Mouse (Mus musculus): ENCODE measurements at regions not wholly inside any gene's neighbourhood (a gene's known extent, or its start where the extent isn't known, plus 50 kb on each side); places are given as distances from the start of the nearest gene placed in this dataset.

GRCm38 (mm10) chr7:79201246-79201645 is 52.4 kb upstream of the Mfge8 start:
- no peak for DNase-seq (ENCODE audit: low spot score in 2 of 2)

DNA sequence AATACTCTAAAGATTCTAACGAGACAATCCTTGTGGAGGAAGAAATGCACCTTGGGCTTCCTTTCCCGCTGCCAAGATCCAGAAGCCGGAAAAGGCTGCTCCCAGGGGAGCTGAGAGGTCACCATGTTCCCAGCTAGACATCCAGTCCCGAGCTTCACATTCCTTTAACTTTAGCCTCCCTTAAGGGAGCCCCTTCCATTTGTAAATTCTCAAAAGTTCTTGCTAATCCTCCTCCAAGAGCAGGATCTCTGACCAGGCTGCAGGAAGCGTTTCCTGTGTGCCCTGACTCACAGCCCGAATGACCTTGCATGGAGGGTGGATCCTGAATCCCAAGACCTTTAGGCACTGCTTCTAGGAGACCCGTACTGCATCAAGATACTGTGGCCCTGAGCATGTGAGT is 53.5 kb upstream of the Mfge8 start:
- no peak for DNase-seq (ENCODE audit: low spot score in 2 of 2)

DNA sequence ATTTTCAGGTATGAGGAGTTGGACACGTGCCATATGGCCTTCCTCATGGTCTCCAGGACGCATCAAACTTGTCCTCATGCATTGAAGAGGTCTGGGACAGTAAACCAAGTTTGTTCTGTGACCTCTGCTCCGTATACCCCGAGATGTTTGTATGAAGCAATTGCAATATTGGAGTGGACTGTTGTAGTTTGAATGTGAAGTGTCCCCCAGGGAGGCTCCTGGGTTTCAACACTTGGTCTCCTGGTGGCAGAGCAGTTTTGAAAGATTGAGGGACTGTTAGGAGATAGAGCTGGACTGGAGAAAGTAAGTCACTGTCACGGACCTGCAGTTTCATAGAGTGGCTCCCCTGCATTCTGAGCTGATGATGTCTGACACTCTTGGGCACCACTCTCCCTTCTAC is 54.6 kb upstream of the Mfge8 start:
- DNase-seq (ENCODE audit: low spot score in 2 of 2): no peak

- DNase-seq (ENCODE audit: low spot score in 2 of 2): peak; percentile 45 to 58
These were observed 58.3 kb upstream of the Mfge8 start for GRCm38 (mm10) chr7:79207140-79207539.

DNA sequence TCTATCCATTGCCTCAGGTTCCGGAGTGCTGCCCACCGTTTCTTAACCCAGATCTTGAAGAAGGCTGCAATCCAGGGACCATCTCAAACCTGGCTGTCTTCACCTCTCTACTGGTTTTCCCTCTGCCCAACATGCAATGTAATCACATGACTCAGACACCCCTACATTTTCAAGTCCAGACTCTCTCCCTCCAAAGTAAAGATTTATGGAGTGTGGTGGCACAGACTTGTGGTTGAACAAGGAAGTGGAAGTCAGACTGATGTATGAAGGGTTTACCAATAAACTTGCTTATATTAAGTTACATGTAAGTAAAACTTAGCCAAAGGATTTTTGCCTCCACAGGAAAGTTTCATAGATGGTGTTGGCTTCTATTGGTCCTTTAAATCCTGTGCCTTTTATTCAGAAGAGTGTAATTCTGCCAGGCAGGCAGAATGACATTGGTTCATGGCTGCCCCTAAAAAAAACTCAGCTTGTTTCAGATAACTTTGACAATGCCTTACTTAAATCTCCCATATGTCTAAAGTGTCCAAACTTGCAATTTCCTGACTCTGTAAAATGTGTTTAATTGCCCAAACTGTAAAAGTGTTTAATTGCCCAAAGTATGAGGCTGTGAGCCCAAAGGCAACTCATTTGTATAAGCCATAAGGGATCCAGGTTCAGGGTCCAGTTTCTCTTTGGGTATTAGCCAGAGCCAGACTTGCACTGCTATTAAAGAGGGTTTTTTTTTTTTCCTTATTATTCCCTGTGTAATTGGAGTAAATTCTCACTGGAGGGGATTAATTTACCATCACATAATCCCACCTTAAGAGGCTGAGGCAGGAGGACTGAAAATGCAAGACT is 61.7 kb upstream of the Mfge8 start:
- DNase-seq (ENCODE audit: low spot score in 2 of 2): no peak

DNA sequence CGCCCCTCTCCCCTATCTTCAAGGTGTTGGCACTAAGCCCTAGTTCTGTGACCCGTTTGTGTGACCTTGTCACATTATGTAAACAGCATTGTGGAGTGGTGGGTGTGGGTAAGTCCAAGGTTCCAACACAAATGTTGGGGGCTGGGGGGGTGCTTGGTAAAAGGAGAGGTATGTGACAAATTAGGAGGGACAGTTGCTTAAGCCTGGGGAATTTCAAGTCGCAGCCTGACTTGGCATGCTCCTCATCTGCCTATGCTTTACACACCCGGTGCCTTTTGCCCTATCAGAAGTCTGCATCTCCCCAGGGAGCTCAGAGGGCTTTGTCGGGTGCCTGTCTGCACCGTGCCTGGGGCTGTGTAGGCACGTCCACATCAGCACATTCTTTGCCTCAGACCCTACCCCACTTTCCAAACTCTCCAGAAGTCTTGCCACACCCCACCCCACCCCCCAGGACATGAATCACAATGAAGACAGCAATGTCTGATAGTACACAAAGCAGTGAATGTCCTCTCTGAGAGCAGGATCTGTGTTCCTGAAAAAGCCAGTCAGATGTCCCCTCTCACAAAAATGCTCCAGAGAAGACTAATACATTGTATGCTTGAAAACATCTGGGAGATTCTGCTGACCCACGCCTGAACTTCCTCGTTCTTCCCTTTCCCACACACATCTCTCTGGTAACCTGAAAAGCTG is 61.6 kb upstream of the Abhd2 start:
- peak; percentile 37 to 50 for DNase-seq (ENCODE audit: low spot score in 2 of 2)

GRCm38 (mm10) chr7:79212231-79212630 is 60.8 kb upstream of the Abhd2 start:
- no peak for DNase-seq (ENCODE audit: low spot score in 2 of 2)

DNA sequence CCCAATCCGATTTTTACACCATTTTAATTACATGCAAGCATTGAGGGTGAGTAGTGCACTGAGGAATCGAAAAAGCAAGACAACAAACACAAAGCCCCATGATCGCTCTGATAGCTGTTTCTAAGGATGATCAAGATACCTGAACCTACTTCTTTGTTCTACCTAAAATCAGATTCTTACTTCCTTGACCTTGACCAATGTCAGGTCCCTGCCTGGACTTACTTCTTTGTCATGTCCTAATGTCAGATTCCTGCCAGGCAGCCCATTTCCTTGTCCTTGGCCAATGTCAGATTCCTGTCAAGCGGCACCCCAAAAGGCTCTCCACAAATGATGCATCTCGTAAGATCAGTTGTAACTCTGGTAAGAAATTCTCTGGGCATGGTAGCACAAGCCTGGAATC is 58.0 kb upstream of the Abhd2 start:
- DNase-seq (ENCODE audit: low spot score in 2 of 2): no peak

DNA sequence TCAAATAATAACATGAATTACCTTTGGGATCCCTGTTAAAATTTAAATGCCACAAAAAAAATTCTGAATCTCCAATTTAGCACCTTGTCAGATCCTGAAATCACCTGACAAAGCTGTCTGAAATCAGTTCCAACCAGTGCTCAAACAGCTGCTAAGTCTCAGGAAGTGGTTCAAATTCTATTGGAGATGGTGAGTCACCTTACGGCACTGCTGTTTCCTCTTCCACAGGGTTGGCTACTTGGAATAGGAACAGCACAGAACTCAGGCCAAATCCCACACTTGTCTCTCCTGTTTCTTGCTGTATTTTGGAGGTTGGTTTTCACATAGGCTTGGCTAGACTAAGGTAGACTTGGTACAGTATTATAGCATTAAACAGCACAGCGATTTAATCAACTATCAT is 55.8 kb upstream of the Abhd2 start:
- no peak for DNase-seq (ENCODE audit: low spot score in 2 of 2)

DNA sequence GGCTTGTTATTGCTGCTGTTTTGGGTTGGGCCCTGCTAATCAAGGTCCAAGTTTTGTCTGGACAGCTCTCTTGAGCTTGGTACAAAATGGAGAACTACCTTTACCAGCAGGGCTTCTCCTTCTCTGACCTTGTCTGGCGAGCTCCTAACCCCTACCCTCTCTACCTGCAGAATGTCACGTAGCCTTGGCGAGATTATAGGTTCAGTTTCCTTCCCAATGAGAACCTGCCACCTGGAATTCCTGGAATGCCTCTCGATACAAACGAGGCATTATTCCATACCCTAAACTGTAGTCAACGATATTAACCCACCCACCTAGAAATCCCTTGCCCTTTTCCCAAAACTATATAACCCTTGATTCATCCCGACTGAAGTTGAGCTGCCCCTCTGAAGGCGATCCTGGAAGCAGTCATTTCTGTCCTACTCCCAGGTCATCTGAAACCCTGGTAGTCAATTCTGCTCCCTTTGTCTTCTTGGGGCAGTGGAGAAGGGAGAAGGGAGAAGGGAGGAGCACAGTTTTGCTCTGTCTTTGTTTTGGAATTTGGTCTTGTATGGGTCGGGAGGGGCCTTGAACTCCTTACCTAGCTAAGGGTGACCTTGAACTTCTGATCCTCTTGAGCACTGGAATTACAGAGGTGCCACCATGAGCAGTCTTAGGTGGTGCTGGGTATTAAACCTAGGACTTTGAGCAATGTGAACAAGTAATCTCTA is 50.2 kb upstream of the Abhd2 start:
- no peak for DNase-seq (ENCODE audit: low spot score in 2 of 2)
